Mouse (Mus musculus) layer of hippocampus, postnatal 10 days (tissue): ENCODE data around the gene Imp3. TPM values are rescaled to one million over a fixed set of nuclear protein-coding genes. Genes with fewer than 3 reads are reported as not detected.

ENCODE experiments used
- DNase-seq, 2 experiments: peaks; one replicate each; pipeline ENCODE4 v3.0.0; 2021; ENCODE audit warnings: low spot score in 2 of 2
- total RNA-seq, 2 experiments: library from RNA; stranded (reverse); gene quantifications; 2 replicates each; pipeline ENCODE4 v1.2.3; 2021

The Imp3 gene
- total RNA-seq, 2 experiments from 2014 or later, result 50.6 to 51.6 TPM

GRCm38 (mm10) chr9:56958689-56959088 is 21.4 kb downstream of the Imp3 start:
- DNase-seq, result no peak

GRCm38 (mm10) chr9:56961591-56961990 is 24.3 kb downstream of the Imp3 start:
- DNase-seq, result no peak

- no peak for DNase-seq
These were observed 32.9 kb downstream of the Imp3 start for GRCm38 (mm10) chr9:56970158-56970557.

- DNase-seq, result no peak
These were observed 36.8 kb downstream of the Imp3 start for GRCm38 (mm10) chr9:56973960-56974524.

- no peak for DNase-seq
These were observed 37.9 kb downstream of the Imp3 start for GRCm38 (mm10) chr9:56975199-56975598.

- no peak for DNase-seq
These were observed 42.9 kb downstream of the Imp3 start for GRCm38 (mm10) chr9:56980186-56980585.

GRCm38 (mm10) chr9:56981502-56981901 is 44.2 kb downstream of the Imp3 start:
- no peak for DNase-seq

Other genes starting within 250 kb of the Imp3 start
- 100 to 1,000 TPM; 285 to 307 TPM for gene Lingo1, start 141.0 kb upstream of the Imp3 start, total RNA-seq
- gene Odf3l1, start 72.8 kb upstream of the Imp3 start, total RNA-seq, result under 1 TPM in 1 of 2 experiments, not detected in 1; 0.34 TPM
- gene Cspg4, start 72.4 kb upstream of the Imp3 start, total RNA-seq, result 10 to 100 TPM; 37.0 to 37.5 TPM
- gene Snx33, start 9.1 kb upstream of the Imp3 start, total RNA-seq, result 1 to 10 TPM; 4.8 to 5.3 TPM
- 10 to 100 TPM; 18.6 to 18.7 TPM for gene Snupn, start 13.4 kb downstream of the Imp3 start, total RNA-seq
- gene Ptpn9, start 57.4 kb downstream of the Imp3 start, total RNA-seq, result 10 to 100 TPM; 35.3 TPM
- gene Sin3a, start 134.6 kb downstream of the Imp3 start, total RNA-seq, result 10 to 100 TPM; 36.2 to 36.4 TPM
- gene Man2c1, start 193.2 kb downstream of the Imp3 start, total RNA-seq, result 100 to 1,000 TPM; 138 to 140 TPM
- 1 to 10 TPM; 7.8 to 8.1 TPM for gene Neil1, start 210.8 kb downstream of the Imp3 start, total RNA-seq
- gene Commd4, start 220.9 kb downstream of the Imp3 start, total RNA-seq, result 10 to 100 TPM; 77.8 to 98.0 TPM